Mouse (Mus musculus) embryonic facial prominence, embryonic 11.5 days (tissue): Measurements from ENCODE around the gene Eno2. TPM values are rescaled to one million over a fixed set of nuclear protein-coding genes. Genes with fewer than 3 reads are reported as not detected.

Experiments
- ATAC-seq: fragments of 200-750 bp; cut with Nextera tagmentation; replicated peaks from 2 replicates; pipeline ENCODE4 v1.8.0; 2017; ENCODE audit warnings: low read depth; ENCODE audit not compliant: insufficient number of reproducible peaks, low FRiP score, low TSS enrichment
- DNase-seq: peaks from one replicate; pipeline ENCODE4 v3.0.0-alpha.2; 2015; ENCODE audit warnings: low spot score
- H3K27ac ChIP-seq: fragments of 300-500 bp; sonication (generic); replicated peaks from 2 replicates; pipeline ENCODE4 v1.5.1; 2014; ENCODE audit warnings: mild to moderate bottlenecking, low read depth, low read length, control low read depth
- H3K27me3 ChIP-seq: fragments of 300-500 bp; sonication (generic); 2 replicates; pipeline ENCODE4 v1.6.1; 2014; ENCODE audit warnings: mild to moderate bottlenecking, low read length, moderate library complexity, mixed read lengths; ENCODE audit not compliant: control insufficient read depth, insufficient read depth
- H3K36me3 ChIP-seq: fragments of 300-500 bp; sonication (generic); replicated peaks from 2 replicates; pipeline ENCODE4 v1.6.1; 2014; ENCODE audit warnings: low read depth, mild to moderate bottlenecking, low read length, moderate library complexity, mixed read lengths; ENCODE audit not compliant: control insufficient read depth, insufficient read depth
- H3K4me1 ChIP-seq: fragments of 300-500 bp; sonication (generic); 2 replicates; pipeline ENCODE4 v1.6.1; 2014; ENCODE audit warnings: low read length, mixed read lengths; ENCODE audit not compliant: control insufficient read depth, insufficient read depth
- H3K4me2 ChIP-seq: fragments of 300-500 bp; sonication (generic); 2 replicates; pipeline ENCODE4 v1.6.1; 2014; ENCODE audit warnings: low read depth, mild to moderate bottlenecking, control low read depth, low read length, moderate library complexity
- H3K4me3 ChIP-seq: fragments of 300-500 bp; sonication (generic); 2 replicates; pipeline ENCODE4 v1.5.1; 2014; ENCODE audit warnings: low read depth, low read length, control low read depth
- H3K9ac ChIP-seq: fragments of 300-500 bp; sonication (generic); replicated peaks from 2 replicates; pipeline ENCODE4 v1.6.1; 2014; ENCODE audit warnings: mild to moderate bottlenecking, control low read depth, low read length
- H3K9me3 ChIP-seq: fragments of 300-500 bp; sonication (generic); replicated peaks from 2 replicates; pipeline ENCODE4 v1.6.1; 2016; ENCODE audit warnings: mild to moderate bottlenecking, low read length, inconsistent platforms, mixed read lengths; ENCODE audit not compliant: control insufficient read depth
- WGBS: fragments of 180-500 bp; shearing (Covaris S2); extraction: QIAGEN DNeasy Blood & Tissue Kit; methylation state at CpG from one replicate; pipeline ENCODE4 v1.1.7; 2014; 5-methylcytosine and 5-hydroxymethylcytosine counted together
- polyA plus RNA-seq: library from polyadenylated mRNA; unstranded; fragments of >200 nt; fragmentation: Nextera tagmentation; extraction: Ambion mirVana; gene quantifications from 2 replicates; pipeline ENCODE4 v1.2.1, GENCODE M21; 2014

Gene Eno2
- polyA plus RNA-seq, 1 experiment from 2014 or later, result 4.3 TPM

DNA sequence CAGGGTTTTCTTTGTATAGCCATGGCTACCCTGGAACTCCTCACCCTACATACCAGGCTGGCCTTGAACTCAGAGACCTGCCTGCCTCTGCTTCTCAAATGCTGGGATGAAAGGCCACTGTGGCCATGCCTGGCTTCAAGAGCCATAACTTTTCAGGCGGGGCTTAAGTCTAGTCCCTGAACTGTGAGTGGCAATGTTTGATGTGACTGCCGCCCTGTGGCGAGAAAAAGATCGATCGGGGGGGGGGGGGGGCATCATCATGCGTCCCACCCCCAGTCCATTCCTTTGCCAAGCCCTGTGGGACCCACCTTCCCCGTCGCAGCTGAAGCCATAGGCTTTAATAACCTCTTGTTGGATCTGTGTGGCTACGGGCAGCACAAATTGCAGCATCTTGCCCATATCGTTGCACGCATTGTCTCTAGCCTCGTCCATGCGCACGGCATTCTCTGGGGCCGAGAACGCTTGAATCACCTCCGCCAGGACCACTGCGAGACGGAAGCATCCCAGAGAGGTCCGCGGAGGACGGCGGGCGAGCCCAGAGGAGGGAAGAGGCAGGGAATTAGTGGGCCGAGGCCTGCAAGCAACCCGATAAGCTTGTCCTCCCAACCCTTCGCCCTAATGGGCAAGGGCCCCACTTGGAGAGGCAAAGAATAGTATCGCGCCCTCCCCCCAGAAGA is 29.1 kb downstream of the Eno2 start:
- peak; percentile 70 for DNase-seq
- under 1% methylated on average over 29 of the region's 29 CpGs for WGBS
- Histone ChIP-seq H3K27me3 (no peaks in the 10 kb centered on the region), H3K9ac (peak overlapping the region; percentile 71), H3K4me1 (no peaks in the 10 kb centered on the region), H3K4me2 (peak overlapping the region; percentile 74), H3K4me3 (peak overlapping the region; percentile 40), H3K36me3 (peaks cover 4% of the 10 kb centered on the region), H3K27ac (peak overlapping the region; percentile 98), H3K9me3 (no peaks in the 10 kb centered on the region)
- ATAC-seq, result peak; percentile 9

DNA sequence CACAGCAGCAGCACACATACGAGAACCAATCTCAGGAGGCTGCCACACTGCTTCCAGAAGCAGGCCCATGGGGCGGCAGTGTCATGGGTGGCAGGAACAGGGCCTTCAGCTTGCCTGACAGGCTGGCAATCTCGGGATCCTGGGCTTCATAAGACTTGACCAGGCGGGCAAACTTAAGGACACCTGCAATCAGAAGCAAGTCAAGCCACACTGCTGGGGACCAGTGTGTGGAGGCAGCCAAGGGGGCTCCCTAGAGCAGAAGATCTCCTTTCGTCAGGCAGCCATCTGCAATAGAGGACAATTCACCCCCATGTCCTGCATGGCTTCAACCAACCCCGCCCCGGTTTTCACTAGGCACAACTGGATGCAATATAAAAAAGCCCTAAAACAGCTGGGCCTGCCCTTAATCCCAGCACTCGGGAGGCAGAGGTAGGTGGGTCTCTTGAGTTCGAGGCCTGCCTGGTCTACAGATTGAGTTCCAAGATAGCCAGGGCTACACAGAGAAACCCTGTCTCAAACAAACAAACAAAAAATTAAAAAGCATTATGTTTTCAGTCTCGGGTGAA is 30.2 kb downstream of the Eno2 start:
- Histone ChIP-seq H3K27me3 (no peaks in the 10 kb centered on the region), H3K27ac (no peak overlapping the region), H3K4me1 (no peaks in the 10 kb centered on the region), H3K9me3 (no peaks in the 10 kb centered on the region), H3K4me2 (no peak overlapping the region), H3K9ac (no peak overlapping the region), H3K36me3 (peaks cover 4% of the 10 kb centered on the region; the same call in 1 of the 2 replicates), H3K4me3 (no peak overlapping the region)
- DNase-seq, result no peak
- ATAC-seq, result no peak
- WGBS, result 82% methylated on average over 10 of the region's 10 CpGs

DNA sequence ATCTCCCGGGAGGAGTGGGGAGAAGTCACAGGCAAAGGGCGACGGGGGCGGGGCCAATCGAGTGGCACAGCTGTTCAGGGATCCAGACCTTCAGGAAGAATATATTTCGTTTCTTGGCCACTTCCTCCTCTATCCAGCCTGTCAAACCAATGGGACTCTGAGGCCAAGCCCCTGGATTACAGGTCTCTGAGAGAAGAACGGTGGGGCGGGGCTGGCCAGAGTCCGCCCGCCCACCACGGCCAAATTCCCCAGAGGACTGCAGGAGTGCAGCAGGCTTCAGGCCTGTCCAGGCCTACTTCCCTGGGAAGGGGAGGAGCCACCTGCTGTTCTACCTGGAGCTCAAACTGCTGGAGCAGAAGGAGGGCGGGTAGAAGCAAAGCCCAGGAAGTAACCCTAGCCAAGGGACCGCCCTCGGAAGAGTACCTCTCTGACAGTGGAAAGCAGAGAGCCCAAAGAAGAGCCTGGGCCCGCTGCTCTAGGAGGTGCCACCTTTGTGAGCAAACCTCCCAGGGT is 30.9 kb downstream of the Eno2 start, which contains the start of gene Ptpn6:
Ptpn6 (minus strand) TSS at position 204 of the 513 bp plus-strand sequence.
- Histone ChIP-seq H3K36me3 (peaks cover 4% of the 10 kb centered on the region; the same call in 1 of the 2 replicates), H3K27me3 (no peaks in the 10 kb centered on the region), H3K4me3 (no peak within 1 kb of the TSS), H3K4me1 (no peaks in the 10 kb centered on the region), H3K9ac (no peak within 1 kb of the TSS; the same call in 1 of the 2 replicates), H3K9me3 (no peaks in the 10 kb centered on the region), H3K27ac (no peak within 1 kb of the TSS), H3K4me2 (no peak within 1 kb of the TSS)
- WGBS, result 24% methylated on average over 15 of the region's 15 CpGs
- DNase-seq, result peak; percentile 60
- peak; percentile 14; the same call in 1 of the 2 replicates for ATAC-seq

DNA sequence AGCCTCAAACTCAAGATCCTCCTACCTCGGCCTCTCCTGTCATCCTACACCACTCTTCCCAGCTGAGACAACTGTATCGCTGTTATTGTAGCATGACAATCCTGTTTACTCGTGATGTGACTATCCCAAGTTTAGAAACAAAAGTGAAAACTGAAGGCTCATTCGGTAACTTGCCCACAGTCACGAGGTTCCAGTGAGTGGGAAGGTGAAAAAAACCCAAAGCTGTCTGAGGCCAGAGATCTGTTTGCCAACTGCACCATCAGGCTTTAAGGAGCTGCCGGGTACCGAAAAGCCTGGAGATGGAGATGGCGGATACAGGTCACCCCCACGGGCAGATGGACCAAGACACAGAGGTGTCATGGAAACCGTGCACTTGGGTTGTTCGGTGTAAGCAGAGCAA is 32.4 kb downstream of the Eno2 start:
- Histone ChIP-seq H3K9ac (no peak overlapping the region), H3K4me2 (no peak overlapping the region), H3K4me1 (no peaks in the 10 kb centered on the region; the same call in 1 of the 2 replicates), H3K9me3 (no peaks in the 10 kb centered on the region), H3K27ac (no peak overlapping the region), H3K36me3 (no peaks in the 10 kb centered on the region), H3K4me3 (no peak overlapping the region), H3K27me3 (no peaks in the 10 kb centered on the region)
- WGBS, result 88% methylated on average over 11 of the region's 11 CpGs
- no peak for ATAC-seq
- no peak for DNase-seq

DNA sequence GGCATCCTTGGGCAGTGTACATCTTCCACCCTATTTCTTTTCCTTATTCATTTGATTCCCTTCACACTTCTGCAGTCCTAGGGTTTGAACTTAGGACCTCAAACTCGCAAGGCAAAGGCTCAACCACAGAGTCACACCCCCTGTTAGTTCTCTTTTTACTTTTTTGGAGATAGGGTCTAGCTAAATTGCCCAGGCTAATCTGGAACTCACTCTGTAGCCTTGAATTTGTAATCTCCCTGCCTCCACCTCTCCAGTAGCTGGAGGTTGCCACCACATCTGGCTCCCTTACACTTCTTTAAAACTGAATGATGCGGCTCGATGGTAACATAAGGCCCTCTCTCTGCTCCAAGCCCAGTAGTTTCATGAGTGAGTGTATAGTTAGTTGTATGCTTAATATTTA is 35.1 kb downstream of the Eno2 start:
- 91% methylated on average over 3 of the region's 3 CpGs for WGBS
- H3K27me3 ChIP-seq, result no peaks in the 10 kb centered on the region
- no peak overlapping the region for H3K4me3 ChIP-seq
- DNase-seq (no peak), ATAC-seq (no peak)
- no peaks in the 10 kb centered on the region for H3K9me3 ChIP-seq
- no peaks in the 10 kb centered on the region for H3K36me3 ChIP-seq
- H3K4me1 ChIP-seq, result no peaks in the 10 kb centered on the region; the same call in 1 of the 2 replicates
- H3K27ac ChIP-seq, result no peak overlapping the region
- H3K9ac ChIP-seq, result no peak overlapping the region
- no peak overlapping the region for H3K4me2 ChIP-seq

DNA sequence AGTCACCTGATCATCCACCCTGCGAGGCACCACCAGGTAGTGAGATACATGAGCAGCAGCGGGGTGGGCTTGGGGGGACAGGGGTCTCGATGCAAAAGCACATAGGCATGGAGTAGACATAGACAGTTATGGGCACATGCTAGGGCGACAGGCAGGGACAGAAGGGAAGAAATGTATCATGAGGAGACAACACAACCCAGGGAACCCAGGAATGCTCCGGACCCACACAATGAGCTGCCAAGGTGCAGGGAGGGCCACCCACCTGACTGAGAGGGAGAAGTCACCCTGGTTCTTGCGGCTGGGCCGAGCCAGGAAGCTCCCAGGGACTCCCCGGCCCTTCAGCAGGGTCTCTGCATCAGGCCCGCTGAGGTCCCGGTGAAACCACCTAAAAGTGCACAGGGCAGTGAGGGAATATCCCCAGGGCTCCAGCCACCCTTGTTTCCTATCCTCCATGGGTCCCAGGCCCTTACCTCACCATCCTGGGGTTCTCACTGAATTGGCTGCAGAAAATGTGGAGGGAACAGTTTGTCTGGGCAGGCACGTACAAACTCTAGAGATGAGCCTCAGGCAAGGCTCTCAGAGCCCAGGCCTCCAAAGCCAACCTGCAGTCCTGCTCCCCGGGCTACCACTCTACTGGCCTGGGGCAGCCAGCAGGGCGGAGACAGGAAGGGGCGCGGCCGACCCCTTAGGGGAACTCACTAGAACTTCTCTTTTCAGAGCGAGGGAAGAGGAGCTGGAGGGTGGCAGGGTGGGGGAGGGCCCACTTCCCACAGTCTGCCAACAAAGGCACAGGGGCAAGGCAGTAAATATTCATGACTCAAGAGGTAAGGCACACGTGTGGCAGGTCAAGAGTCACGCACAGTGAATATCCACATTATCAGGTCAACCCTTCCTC is 36.8 kb downstream of the Eno2 start:
- Histone ChIP-seq H3K36me3 (no peaks in the 10 kb centered on the region), H3K9me3 (no peaks in the 10 kb centered on the region), H3K9ac (no peak overlapping the region), H3K4me3 (no peak overlapping the region), H3K4me2 (no peak overlapping the region), H3K27ac (no peak overlapping the region), H3K27me3 (no peaks in the 10 kb centered on the region), H3K4me1 (no peaks in the 10 kb centered on the region; the same call in 1 of the 2 replicates)
- 45% methylated on average over 19 of the region's 19 CpGs for WGBS
- ATAC-seq (0 out of 2 replicates have a peak, but pooled peaks have one; percentile 45), DNase-seq (no peak)

DNA sequence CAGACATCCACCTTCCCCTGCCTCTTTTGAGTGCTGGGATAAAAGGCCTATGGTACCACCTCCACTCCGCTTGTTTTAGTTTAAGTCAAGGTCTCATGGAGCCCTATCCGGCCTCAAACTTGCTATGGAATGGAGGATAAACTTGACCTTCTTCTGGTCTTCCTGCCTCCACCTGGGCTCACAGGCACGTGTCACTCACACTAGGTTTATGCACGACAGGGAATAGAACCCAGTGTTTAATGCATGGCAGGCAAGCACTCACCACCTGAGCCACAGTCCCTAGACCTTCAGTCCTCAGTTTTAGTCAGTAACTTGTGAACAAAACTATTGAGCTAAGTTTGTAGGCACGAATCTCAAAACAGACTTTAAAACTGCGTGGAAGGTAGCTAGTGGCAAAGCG is 38.4 kb downstream of the Eno2 start:
- no peak overlapping the region for H3K4me3 ChIP-seq
- H3K4me1 ChIP-seq, result no peaks in the 10 kb centered on the region; the same call in 1 of the 2 replicates
- WGBS, result 84% methylated on average over 7 of the region's 7 CpGs
- no peaks in the 10 kb centered on the region for H3K9me3 ChIP-seq
- H3K9ac ChIP-seq, result no peak overlapping the region
- no peaks in the 10 kb centered on the region for H3K27me3 ChIP-seq
- H3K4me2 ChIP-seq, result no peak overlapping the region
- no peak overlapping the region for H3K27ac ChIP-seq
- DNase-seq (no peak), ATAC-seq (no peak)
- H3K36me3 ChIP-seq, result no peaks in the 10 kb centered on the region
